In genomic region chr5:64855199-64855598, GRCm38 (mm10) we compare ENCODE assay signal across 23 mouse cellular contexts.
"Had no signal": no experiment of that assay in that cellular context is flagged by ENCODE, and none has a peak within 500 bp of the region (broad histone marks: within the 10 kb centered on the region; RNA-seq: fewer than 3 reads in every experiment).

No protein-coding gene starts in this region.

- H3K27ac ChIP-seq: embryonic facial prominence, embryonic 10.5 days; embryonic facial prominence, embryonic 12.5 days; embryonic facial prominence, embryonic 13.5 days; embryonic facial prominence, embryonic 15.5 days; forebrain, embryonic 10.5 days; forebrain, embryonic 12.5 days; forebrain, embryonic 13.5 days; forebrain, embryonic 15.5 days; gastrocnemius, adult 2 months; heart, adult 2 months had no signal

- H3K27me3 ChIP-seq: embryonic facial prominence, embryonic 12.5 days; embryonic facial prominence, embryonic 13.5 days; embryonic facial prominence, embryonic 15.5 days; forebrain, embryonic 12.5 days; forebrain, embryonic 13.5 days; forebrain, embryonic 15.5 days had no signal

- H3K4me1 ChIP-seq: embryonic facial prominence, embryonic 12.5 days; forebrain, embryonic 10.5 days had no signal

- H3K36me3 ChIP-seq: embryonic facial prominence, embryonic 10.5 days; embryonic facial prominence, embryonic 12.5 days; embryonic facial prominence, embryonic 13.5 days; embryonic facial prominence, embryonic 15.5 days; forebrain, embryonic 10.5 days; forebrain, embryonic 12.5 days; forebrain, embryonic 15.5 days had no signal

- H3K9ac ChIP-seq: embryonic facial prominence, embryonic 12.5 days; embryonic facial prominence, embryonic 13.5 days; embryonic facial prominence, embryonic 15.5 days; forebrain, embryonic 12.5 days; forebrain, embryonic 13.5 days; forebrain, embryonic 15.5 days; forebrain, postnatal 0 days had no signal

- DNase-seq: cerebellum, adult 9-10 months; cerebellum, adult 9-11 months; cerebellum, postnatal 10 days; cerebellum, postnatal 14 days; cerebellum, postnatal 25 days; cerebellum, postnatal 36 days; forebrain, postnatal 0 days; gastrocnemius, adult 2 months; gastrocnemius, postnatal 10 days; gastrocnemius, postnatal 14 days; gastrocnemius, postnatal 25 days; gastrocnemius, postnatal 36 days; heart, adult 18-20 months; heart, adult 2 months had no signal

- H3K4me3 ChIP-seq: embryonic facial prominence, embryonic 10.5 days; embryonic facial prominence, embryonic 12.5 days; embryonic facial prominence, embryonic 13.5 days; embryonic facial prominence, embryonic 15.5 days; erythroblast, embryonic 14.5 days; forebrain, embryonic 10.5 days; forebrain, embryonic 12.5 days; forebrain, embryonic 13.5 days; forebrain, embryonic 15.5 days; gastrocnemius, adult 2 months; heart, adult 2 months had no signal
